Mouse (Mus musculus) R1 (cell line): ENCODE results near the gene Tdrd5.

Source experiments
- DNase-seq: peaks from one replicate; pipeline ENCODE4 v3.0.0-alpha.2; 2018; ENCODE audit warnings: low read depth, low spot score

The Tdrd5 gene

GRCm38 (mm10) chr1:156302911-156303749 lies at the start of gene Tdrd5:
TSS of gene Tdrd5 (minus strand) at chr1:156303664.
- DNase-seq, result peak; percentile 54

- no peak for DNase-seq
These were observed 49.0 kb upstream of the Tdrd5 start for GRCm38 (mm10) chr1:156352466-156352865.

GRCm38 (mm10) chr1:156350441-156350840 lies 47.0 kb upstream of the Tdrd5 start:
- no peak for DNase-seq

GRCm38 (mm10) chr1:156349031-156349430 lies 45.6 kb upstream of the Tdrd5 start:
- no peak for DNase-seq

- DNase-seq, result no peak
These were observed 42.2 kb upstream of the Tdrd5 start for GRCm38 (mm10) chr1:156345633-156346032.

- DNase-seq, result no peak
These were observed 41.0 kb upstream of the Tdrd5 start for GRCm38 (mm10) chr1:156344433-156344832.

- no peak for DNase-seq
These were observed 37.4 kb upstream of the Tdrd5 start for GRCm38 (mm10) chr1:156340847-156341246.

- no peak for DNase-seq
These were observed 19.7 kb upstream of the Tdrd5 start for GRCm38 (mm10) chr1:156323126-156323525.

- peak; percentile 4 for DNase-seq
These were observed 7.2 kb upstream of the Tdrd5 start, which contains the start of gene Nphs2 for GRCm38 (mm10) chr1:156310630-156311029. TSS of gene Nphs2 (plus strand) at chr1:156310727.

GRCm38 (mm10) chr1:156308595-156308994 lies 5.1 kb upstream of the Tdrd5 start:
- DNase-seq, result no peak

GRCm38 (mm10) chr1:156290016-156290415 lies 13.4 kb downstream of the Tdrd5 start:
- no peak for DNase-seq

- peak; percentile 66 for DNase-seq
These were observed 14.3 kb downstream of the Tdrd5 start for GRCm38 (mm10) chr1:156289222-156289587.

- no peak for DNase-seq
These were observed 14.8 kb downstream of the Tdrd5 start for GRCm38 (mm10) chr1:156288556-156289221.

- DNase-seq, result no peak
These were observed 17.9 kb downstream of the Tdrd5 start for GRCm38 (mm10) chr1:156285541-156285896.

- no peak for DNase-seq
These were observed 18.5 kb downstream of the Tdrd5 start for GRCm38 (mm10) chr1:156284851-156285540.

GRCm38 (mm10) chr1:156284207-156284606 lies 19.3 kb downstream of the Tdrd5 start:
- no peak for DNase-seq

GRCm38 (mm10) chr1:156280131-156280530 lies 23.3 kb downstream of the Tdrd5 start:
- DNase-seq, result no peak

GRCm38 (mm10) chr1:156273647-156274046 lies 29.8 kb downstream of the Tdrd5 start:
- no peak for DNase-seq

- no peak for DNase-seq
These were observed 31.8 kb downstream of the Tdrd5 start for GRCm38 (mm10) chr1:156271654-156272053.

- DNase-seq, result no peak
These were observed 33.0 kb downstream of the Tdrd5 start for GRCm38 (mm10) chr1:156270471-156270870.

GRCm38 (mm10) chr1:156268546-156268945 lies 34.9 kb downstream of the Tdrd5 start:
- peak; percentile 84 for DNase-seq

- no peak for DNase-seq
These were observed 39.5 kb downstream of the Tdrd5 start for GRCm38 (mm10) chr1:156263946-156264345.
